Mouse (Mus musculus) frontal cortex, adult (tissue): ENCODE measurements at regions not wholly inside any gene's neighbourhood (a gene's known extent, or its start where the extent isn't known, plus 50 kb on each side); places are given as distances from the start of the nearest gene placed in this dataset.
"Not testable (repeated sequence)": the region's sequence is repeated elsewhere in the genome, so short reads cannot be mapped to it uniquely, and the experiment has no call there.

Source experiments
- ATAC-seq: cut with Nextera tagmentation; 2 replicates; pipeline ENCODE4 v1.9.2; 2017; ENCODE audit warnings: mild to moderate bottlenecking, moderate library complexity, mixed read lengths; ENCODE audit not compliant: low TSS enrichment

- ATAC-seq, result no peak
Measured at GRCm38 (mm10) chr16:57923447-57924129, 169.1 kb upstream of the Col8a1 start.

GRCm38 (mm10) chr16:57924130-57924495 is 169.6 kb upstream of the Col8a1 start:
- ATAC-seq, result 0 out of 2 replicates have a peak, but pooled peaks have one; percentile 38

GRCm38 (mm10) chr16:57927816-57928215 is 173.3 kb upstream of the Col8a1 start:
- no peak for ATAC-seq

- ATAC-seq, result no peak
Measured at GRCm38 (mm10) chr16:57928301-57928700, 173.8 kb upstream of the Col8a1 start.

GRCm38 (mm10) chr16:57929151-57929764 is 174.7 kb upstream of the Col8a1 start:
- no peak for ATAC-seq

- no peak for ATAC-seq
Measured at GRCm38 (mm10) chr16:57945404-57945803, 190.9 kb upstream of the Col8a1 start.

- ATAC-seq, result no peak
Measured at GRCm38 (mm10) chr16:57947309-57947708, 192.8 kb upstream of the Col8a1 start.

- no peak for ATAC-seq
Measured at GRCm38 (mm10) chr16:57949680-57950079, 195.1 kb upstream of the Col8a1 start.

GRCm38 (mm10) chr16:57970956-57971355 is 216.4 kb upstream of the Col8a1 start:
- no peak for ATAC-seq

- ATAC-seq, result no peak
Measured at GRCm38 (mm10) chr16:57984111-57984510, 229.6 kb upstream of the Col8a1 start.

GRCm38 (mm10) chr16:58005740-58006139 is 251.2 kb upstream of the Col8a1 start:
- ATAC-seq, result no peak

GRCm38 (mm10) chr16:58013557-58013956 is 259.0 kb upstream of the Col8a1 start:
- no peak for ATAC-seq

- ATAC-seq, result peak; percentile 85
Measured at GRCm38 (mm10) chr16:58027525-58027924, 273.0 kb upstream of the Col8a1 start.

- not testable (repeated sequence) for ATAC-seq
Measured at GRCm38 (mm10) chr16:58028541-58028940, 274.0 kb upstream of the Col8a1 start.

- ATAC-seq, result peak; percentile 44; the same call in 1 of the 2 replicates
Measured at GRCm38 (mm10) chr16:58029674-58030073, 275.1 kb upstream of the Col8a1 start.

- no peak for ATAC-seq
Measured at GRCm38 (mm10) chr16:58068654-58069271, 314.2 kb upstream of the Col8a1 start.

GRCm38 (mm10) chr16:58072441-58072840 is 317.9 kb upstream of the Col8a1 start:
- no peak for ATAC-seq

- ATAC-seq, result no peak
Measured at GRCm38 (mm10) chr16:58100351-58100750, 307.9 kb upstream of the Dcbld2 start.

- peak; percentile 64; the same call in 1 of the 2 replicates for ATAC-seq
Measured at GRCm38 (mm10) chr16:58110452-58110851, 297.8 kb upstream of the Dcbld2 start.

GRCm38 (mm10) chr16:58126086-58126485 is 282.2 kb upstream of the Dcbld2 start:
- ATAC-seq, result no peak

- ATAC-seq, result peak; percentile 57
Measured at GRCm38 (mm10) chr16:58136144-58136905, 271.9 kb upstream of the Dcbld2 start.

- peak; percentile 38; the same call in 1 of the 2 replicates for ATAC-seq
Measured at GRCm38 (mm10) chr16:58136979-58137378, 271.3 kb upstream of the Dcbld2 start.
